Mouse (Mus musculus) kidney, postnatal 0 days (tissue): ENCODE measurements at regions not wholly inside any gene's neighbourhood (a gene's known extent, or its start where the extent isn't known, plus 50 kb on each side); places are given as distances from the start of the nearest gene placed in this dataset.

Experiments
- ATAC-seq: fragments of 200-750 bp; cut with Nextera tagmentation; replicated peaks from 2 replicates; pipeline ENCODE4 v1.8.0; 2017; ENCODE audit warnings: low read depth, moderate number of reproducible peaks, moderate TSS enrichment, moderate library complexity; ENCODE audit not compliant: low FRiP score
- DNase-seq: peaks from one replicate; pipeline ENCODE4 v3.0.0-alpha.2; 2016; ENCODE audit warnings: low spot score
- H3K27ac ChIP-seq: fragments of 300-500 bp; sonication (generic); 2 replicates; pipeline ENCODE4 v1.5.1; 2014; ENCODE audit warnings: mild to moderate bottlenecking
- H3K27me3 ChIP-seq: fragments of 300-500 bp; sonication (generic); 2 replicates; pipeline ENCODE4 v1.6.1; 2014; ENCODE audit warnings: low read length, mixed read lengths; ENCODE audit not compliant: insufficient read depth
- H3K36me3 ChIP-seq: fragments of 300-500 bp; sonication (generic); 2 replicates; pipeline ENCODE4 v1.6.1; 2014; ENCODE audit warnings: low read length, mixed read lengths; ENCODE audit not compliant: insufficient read depth
- H3K4me1 ChIP-seq: fragments of 300-500 bp; sonication (generic); replicated peaks from 2 replicates; pipeline ENCODE4 v1.6.1; 2014; ENCODE audit warnings: antibody characterized with exemption, low read length, mixed read lengths; ENCODE audit not compliant: insufficient read depth
- H3K4me2 ChIP-seq: fragments of 300-500 bp; sonication (generic); 2 replicates; pipeline ENCODE4 v1.6.1; 2014; ENCODE audit warnings: mild to moderate bottlenecking, low read length, moderate library complexity, mixed read lengths
- H3K4me3 ChIP-seq: fragments of 300-500 bp; sonication (generic); replicated peaks from 2 replicates; pipeline ENCODE4 v1.5.1; 2014; ENCODE audit warnings: low read depth, low read length
- H3K9ac ChIP-seq: fragments of 300-500 bp; sonication (generic); 2 replicates; pipeline ENCODE4 v1.6.1; 2014; ENCODE audit warnings: low read depth, low read length
- H3K9me3 ChIP-seq: fragments of 300-500 bp; sonication (generic); replicated peaks from 2 replicates; pipeline ENCODE4 v1.6.1; 2016; ENCODE audit warnings: low read length, inconsistent platforms, mixed read lengths
- CTCF ChIP-seq: IDR thresholded peaks from 2 replicates; pipeline ENCODE4 v1.5.1; 2016; ENCODE audit warnings: antibody characterized with exemption, low read depth, mild to moderate bottlenecking, moderate library complexity
- WGBS: fragments of 180-500 bp; shearing (Covaris S2); extraction: QIAGEN DNeasy Blood & Tissue Kit; methylation state at CpG from one replicate; pipeline ENCODE4 v1.1.7; 2014; 5-methylcytosine and 5-hydroxymethylcytosine counted together

- TF ChIP-seq CTCF, result no peak
- Histone ChIP-seq H3K27me3 (no peaks in the 10 kb centered on the region), H3K4me3 (no peak overlapping the region), H3K4me1 (no peaks in the 10 kb centered on the region), H3K36me3 (no peaks in the 10 kb centered on the region), H3K9me3 (no peaks in the 10 kb centered on the region), H3K4me2 (no peak overlapping the region), H3K27ac (no peak overlapping the region), H3K9ac (no peak overlapping the region)
- WGBS, result 73% methylated on average over 5 of the region's 5 CpGs
- DNase-seq, result no peak
- ATAC-seq, result no peak
These were observed 59.1 kb upstream of the Cnksr3 start for GRCm38 (mm10) chr10:7271156-7271555.

GRCm38 (mm10) chr10:7268386-7269033 lies 56.5 kb upstream of the Cnksr3 start:
- no peaks in the 10 kb centered on the region for H3K27me3 ChIP-seq
- H3K9me3 ChIP-seq, result no peaks in the 10 kb centered on the region
- no peak overlapping the region for H3K27ac ChIP-seq
- no peak overlapping the region for H3K9ac ChIP-seq
- DNase-seq, result no peak
- TF ChIP-seq CTCF, result no peak
- no peaks in the 10 kb centered on the region for H3K36me3 ChIP-seq
- no peaks in the 10 kb centered on the region for H3K4me1 ChIP-seq
- ATAC-seq, result no peak
- H3K4me3 ChIP-seq, result no peak overlapping the region
- H3K4me2 ChIP-seq, result no peak overlapping the region
- 74% methylated on average over 9 of the region's 9 CpGs for WGBS

- Histone ChIP-seq H3K4me2 (no peak overlapping the region), H3K4me1 (no peaks in the 10 kb centered on the region), H3K36me3 (no peaks in the 10 kb centered on the region), H3K4me3 (no peak overlapping the region), H3K9ac (no peak overlapping the region), H3K27ac (no peak overlapping the region), H3K27me3 (no peaks in the 10 kb centered on the region), H3K9me3 (no peaks in the 10 kb centered on the region)
- no peak for ATAC-seq
- WGBS, result 86% methylated on average over 4 of the region's 4 CpGs
- TF ChIP-seq CTCF, result no peak
- DNase-seq, result no peak
These were observed 55.9 kb upstream of the Cnksr3 start for GRCm38 (mm10) chr10:7267903-7268302.

- Histone ChIP-seq H3K4me1 (no peaks in the 10 kb centered on the region), H3K27me3 (no peaks in the 10 kb centered on the region), H3K27ac (no peak overlapping the region), H3K4me3 (no peak overlapping the region), H3K4me2 (no peak overlapping the region), H3K9me3 (no peaks in the 10 kb centered on the region), H3K9ac (no peak overlapping the region), H3K36me3 (no peaks in the 10 kb centered on the region)
- TF ChIP-seq CTCF, result no peak
- DNase-seq, result no peak
- 69% methylated on average over 4 of the region's 4 CpGs for WGBS
- no peak for ATAC-seq
These were observed 55.1 kb upstream of the Cnksr3 start for GRCm38 (mm10) chr10:7267106-7267505.

- 39% methylated on average over 9 of the region's 9 CpGs for WGBS
These were observed 53.4 kb upstream of the Cnksr3 start for GRCm38 (mm10) chr10:7265412-7265811.

GRCm38 (mm10) chr10:7264721-7265120 lies 52.7 kb upstream of the Cnksr3 start:
- no peak for DNase-seq
- TF ChIP-seq CTCF, result no peak
- H3K9ac ChIP-seq, result no peak overlapping the region
- ATAC-seq, result no peak
- no peaks in the 10 kb centered on the region for H3K36me3 ChIP-seq
- H3K9me3 ChIP-seq, result no peaks in the 10 kb centered on the region
- H3K27me3 ChIP-seq, result no peaks in the 10 kb centered on the region
- 88% methylated on average over 4 of the region's 4 CpGs for WGBS
- no peak overlapping the region for H3K4me2 ChIP-seq
- H3K4me1 ChIP-seq, result no peaks in the 10 kb centered on the region
- no peak overlapping the region for H3K4me3 ChIP-seq
- H3K27ac ChIP-seq, result no peak overlapping the region

More at GRCm38 (mm10) chr10:7265412-7265811, 53.4 kb upstream of the Cnksr3 start:
- ATAC-seq (no peak), DNase-seq (peak; percentile 30)
- no peaks in the 10 kb centered on the region for H3K4me1 ChIP-seq
- no peak overlapping the region for H3K4me3 ChIP-seq
- H3K9me3 ChIP-seq, result no peaks in the 10 kb centered on the region
- no peak overlapping the region for H3K9ac ChIP-seq
- no peak overlapping the region for H3K4me2 ChIP-seq
- H3K27ac ChIP-seq, result no peak overlapping the region
- no peaks in the 10 kb centered on the region for H3K27me3 ChIP-seq
- no peak for TF ChIP-seq CTCF
- H3K36me3 ChIP-seq, result no peaks in the 10 kb centered on the region
